Mouse (Mus musculus) adrenal gland, postnatal 4 days (tissue): Measurements from ENCODE around the gene Prss32. TPM values are rescaled to one million over a fixed set of nuclear protein-coding genes. Genes with fewer than 3 reads are reported as not detected.
"Not testable (repeated sequence)": the region's sequence is repeated elsewhere in the genome, so short reads cannot be mapped to it uniquely, and the experiment has no call there.

ENCODE experiments used
- DNase-seq, 2 experiments: peaks; one replicate each; pipeline ENCODE4 v3.0.0; 2021 to 2022; ENCODE audit warnings: low spot score in 2 of 2, mixed read lengths in 2 of 2
- total RNA-seq, 2 experiments: library from RNA; stranded (reverse); gene quantifications; 2 replicates each; pipeline ENCODE4 v1.2.3; 2021

Prss32 gene
- total RNA-seq, 2 experiments from 2014 or later: not detected

DNA sequence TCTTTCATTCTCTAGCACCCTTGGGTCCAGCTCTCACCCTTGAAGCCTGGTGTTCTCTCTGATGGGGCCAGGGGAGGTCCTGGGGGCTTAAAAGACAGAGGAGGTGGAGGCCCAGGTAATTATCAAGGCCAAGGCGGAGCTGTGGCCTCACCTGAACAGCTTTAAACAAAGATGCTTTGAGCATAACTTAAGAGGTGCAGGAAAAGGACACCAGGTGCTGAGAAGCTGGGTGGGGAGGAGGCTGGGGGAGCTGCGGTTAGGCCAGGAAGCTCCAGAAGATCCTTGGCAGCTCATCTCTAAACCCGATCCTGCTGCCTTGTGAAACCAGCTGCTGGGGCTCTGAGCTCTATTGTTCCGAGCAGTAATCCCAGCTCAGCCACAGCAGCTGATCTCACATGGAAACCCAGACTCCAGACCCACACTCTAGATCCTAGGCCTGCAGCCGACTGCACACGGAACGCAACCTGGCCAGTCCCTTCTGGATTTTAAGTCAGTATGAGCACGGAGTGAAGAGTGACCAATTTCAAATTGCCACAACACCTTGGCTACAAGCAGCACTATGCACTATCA, 7.6 kb upstream of the Prss32 start, which contains the start of gene Prss33:
Gene Prss33 (minus strand): TSS at position 51 of the 570 bp plus-strand sequence.
- DNase-seq: no peak

DNA sequence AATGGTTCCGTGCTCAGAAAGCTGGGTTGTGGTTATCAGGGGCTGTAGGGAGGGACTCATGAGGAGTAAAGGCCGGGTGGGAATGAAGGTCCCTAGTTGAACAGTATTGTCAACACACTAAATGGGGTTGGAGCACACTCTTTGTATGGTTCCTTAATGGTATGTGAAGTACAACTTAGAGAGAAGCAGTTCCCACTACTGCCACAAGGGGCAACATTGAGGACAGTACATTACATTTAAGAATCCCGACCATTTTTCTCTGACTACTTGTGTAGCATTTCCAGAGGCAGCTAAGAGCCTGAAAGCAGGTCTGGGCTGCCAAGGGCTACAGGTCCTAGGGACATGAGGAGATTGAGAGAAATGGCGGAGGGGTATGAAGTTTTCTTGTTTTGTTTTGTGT, 2.5 kb upstream of the Prss32 start:
- no peak for DNase-seq

DNA sequence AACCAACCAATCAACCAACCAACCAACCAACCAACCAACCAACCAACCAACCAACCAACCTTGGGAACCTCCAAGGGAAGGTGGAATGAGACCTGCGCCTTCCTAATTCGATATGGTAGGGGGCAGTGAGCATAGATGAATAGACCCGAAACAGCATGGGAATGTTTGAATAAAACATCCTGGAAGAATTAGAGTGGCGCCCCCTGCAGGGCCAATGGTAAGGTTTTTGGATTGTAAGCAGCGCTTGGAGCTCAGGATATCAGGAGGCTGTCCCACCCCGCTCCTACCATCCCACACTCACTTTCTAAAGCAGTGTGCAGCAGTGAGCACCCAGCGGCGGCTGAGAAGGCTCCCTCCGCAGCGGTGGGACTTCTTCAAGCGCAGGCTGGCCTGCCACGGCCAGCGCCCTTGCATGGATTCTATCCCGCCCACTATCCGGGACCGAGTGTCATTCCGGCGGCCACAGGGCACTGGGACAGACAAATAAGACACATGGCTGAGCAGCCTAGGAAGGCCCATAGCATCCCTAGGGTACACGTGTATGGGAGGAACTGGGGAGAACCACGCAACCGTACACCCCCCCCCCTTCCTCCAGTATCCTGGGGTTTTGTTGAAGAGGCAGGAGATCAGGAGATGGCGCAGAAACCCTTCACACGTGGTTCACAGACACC, 379 bp upstream of the Prss32 start:
- DNase-seq: no peak

DNA sequence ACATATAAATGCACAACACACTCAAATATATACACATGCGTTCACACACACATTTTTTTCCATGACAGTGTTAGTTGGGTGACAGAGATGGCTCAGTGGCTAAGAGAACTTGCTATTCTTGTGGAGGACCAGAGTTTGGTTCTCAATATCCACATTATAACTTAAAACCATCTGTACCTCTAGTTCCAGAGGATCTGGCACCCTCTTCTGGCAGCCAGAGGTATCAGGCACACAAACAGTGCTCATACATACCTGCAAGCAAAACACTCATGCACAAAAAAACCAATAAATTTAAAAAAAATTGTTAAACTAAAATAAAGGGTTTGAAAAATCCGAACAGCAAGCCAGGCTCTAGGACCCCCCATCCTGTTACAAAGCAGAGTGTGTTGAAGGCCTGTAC, 6.4 kb downstream of the Prss32 start:
- no peak for DNase-seq

DNA sequence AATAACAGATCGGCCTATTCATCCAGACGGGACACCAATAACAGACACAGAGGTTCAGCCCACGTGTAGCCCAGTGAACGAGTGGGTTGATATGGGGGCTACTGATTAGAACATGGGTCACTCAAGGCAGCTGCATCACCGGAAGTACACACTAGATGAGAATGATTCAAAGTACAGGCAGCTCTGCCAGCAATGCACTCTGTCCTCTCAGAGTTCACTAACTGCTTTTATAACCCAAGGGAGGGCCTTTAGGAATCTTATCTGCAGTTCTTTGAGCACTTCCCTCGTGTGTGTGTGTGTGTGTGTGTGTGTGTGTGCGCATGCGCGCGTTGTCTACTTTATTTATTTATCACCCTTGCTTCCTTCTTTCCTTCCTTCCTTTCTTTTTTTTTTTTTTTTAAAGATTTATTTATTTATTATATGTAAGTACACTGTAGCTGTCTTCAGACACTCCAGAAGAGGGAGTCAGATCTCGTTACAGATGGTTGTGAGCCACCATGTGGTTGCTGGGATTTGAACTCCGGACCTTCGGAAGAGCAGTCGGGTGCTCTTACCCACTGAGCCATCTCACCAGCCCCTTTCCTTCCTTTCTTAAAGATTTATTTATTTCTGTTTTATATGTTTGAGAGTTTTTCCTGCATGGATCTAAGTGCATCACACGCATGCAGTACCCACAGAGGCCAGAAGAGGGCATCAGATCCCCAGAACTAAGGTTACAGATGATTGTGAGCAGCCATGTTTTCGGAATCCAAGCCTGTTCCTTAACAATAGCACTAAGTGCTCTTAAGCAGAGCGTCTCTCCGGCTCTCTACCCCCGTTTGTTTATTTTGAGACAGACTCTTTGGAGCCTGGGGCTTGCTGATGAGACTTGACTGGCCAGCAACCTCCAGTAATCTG, 7.4 kb downstream of the Prss32 start:
- peak; percentile 20 to 43 for DNase-seq

DNA sequence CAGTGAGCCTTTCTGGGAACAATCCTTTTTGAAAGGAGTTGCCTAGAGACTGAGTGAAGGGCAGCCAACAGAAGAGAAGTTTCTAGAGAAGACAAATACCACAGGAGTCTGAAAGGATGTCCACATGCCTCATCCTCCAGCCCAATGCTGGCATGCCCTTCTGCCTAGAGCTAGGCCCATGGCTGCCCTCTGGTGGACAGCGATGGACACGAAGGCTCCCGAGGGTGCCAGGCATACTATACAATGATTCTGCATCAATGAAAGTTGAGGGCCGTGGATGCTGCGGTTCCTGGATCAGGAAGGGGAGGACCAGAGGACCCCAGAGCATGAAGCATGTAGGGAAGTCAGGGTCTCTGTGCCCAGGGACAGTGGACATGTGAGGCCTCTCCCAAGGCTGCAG, 9.6 kb downstream of the Prss32 start:
- DNase-seq: peak in 1 of 2 experiments; percentile 26

DNA sequence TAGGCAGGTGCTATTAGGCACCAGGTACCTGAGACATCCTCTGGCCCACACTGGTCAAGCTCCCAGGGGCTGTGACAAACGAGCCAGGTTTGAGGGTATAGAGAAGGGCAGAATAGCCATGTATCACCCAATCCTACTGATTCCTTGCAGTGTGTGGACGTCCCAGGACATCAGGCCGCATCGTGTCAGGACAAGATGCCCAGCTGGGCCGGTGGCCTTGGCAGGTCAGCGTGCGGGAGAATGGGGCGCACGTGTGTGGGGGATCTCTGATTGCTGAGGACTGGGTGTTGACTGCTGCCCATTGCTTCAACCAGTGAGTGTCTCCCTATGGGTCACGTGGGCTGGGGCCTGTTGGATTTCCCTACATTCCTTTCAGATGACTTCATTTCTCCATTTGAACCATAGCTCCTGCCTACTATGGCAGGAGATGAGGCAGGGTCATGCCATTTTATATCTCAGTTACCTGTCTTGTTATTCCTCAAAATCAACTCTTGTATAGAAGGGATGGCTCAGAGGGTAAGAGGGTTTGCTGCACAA, 10.6 kb downstream of the Prss32 start:
- no peak for DNase-seq

DNA sequence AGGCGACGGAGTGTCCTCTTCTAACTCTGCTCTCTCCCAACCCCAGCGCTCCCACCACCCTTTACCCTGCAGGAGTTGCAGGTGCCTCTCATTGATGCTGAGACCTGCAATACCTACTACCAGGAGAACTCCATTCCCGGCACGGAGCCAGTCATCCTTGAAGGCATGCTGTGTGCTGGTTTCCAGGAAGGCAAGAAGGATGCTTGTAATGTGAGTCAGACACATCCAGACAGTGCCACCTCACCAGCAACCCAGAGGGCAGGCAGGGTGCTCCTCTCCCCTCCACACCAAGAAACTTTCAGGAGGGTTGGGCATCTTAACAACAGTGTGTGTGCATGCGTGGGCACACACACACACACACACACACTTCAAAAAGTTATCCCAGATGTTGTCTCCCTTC, 13.5 kb downstream of the Prss32 start:
- no peak for DNase-seq

DNA sequence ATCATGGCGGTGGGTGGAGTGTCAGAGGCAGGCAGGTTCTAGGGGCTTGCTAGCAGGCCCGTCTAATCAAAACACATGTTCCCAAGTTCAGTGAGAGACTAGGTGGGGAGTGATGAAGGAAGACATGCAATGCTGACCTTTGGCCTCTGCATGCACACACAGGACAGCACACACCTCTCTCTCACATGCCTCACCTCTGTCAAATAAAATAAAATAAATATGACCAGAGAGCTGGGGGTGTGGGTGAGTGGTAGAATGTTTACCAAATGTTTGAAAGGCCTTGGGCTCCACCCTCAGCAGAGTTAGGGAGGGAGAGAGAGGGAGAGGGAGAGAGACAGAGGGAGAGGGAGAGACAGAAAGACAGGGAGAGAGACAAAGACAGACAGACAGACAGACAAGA, 14.3 kb downstream of the Prss32 start:
- DNase-seq: no peak

DNA sequence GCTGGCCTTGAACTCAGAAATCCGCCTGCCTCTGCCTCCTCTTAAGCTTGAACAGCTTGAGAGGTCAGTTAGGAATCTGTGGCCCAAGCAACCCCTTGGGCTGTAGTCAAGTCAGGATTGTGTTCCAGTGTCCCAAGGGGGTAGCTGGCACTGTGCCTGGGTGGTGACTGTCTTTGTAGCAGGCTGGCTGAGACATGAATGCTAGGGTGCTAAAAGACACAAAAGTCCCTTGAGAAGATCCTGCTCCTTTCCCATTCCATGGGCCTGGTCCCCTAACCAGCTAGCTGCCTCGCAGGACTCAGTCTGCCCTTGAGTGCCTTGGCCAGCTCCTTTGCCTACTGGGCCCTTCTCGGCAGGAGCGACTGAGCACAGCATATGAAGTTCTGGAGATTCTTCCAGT, 19.3 kb downstream of the Prss32 start:
- DNase-seq: no peak

DNA sequence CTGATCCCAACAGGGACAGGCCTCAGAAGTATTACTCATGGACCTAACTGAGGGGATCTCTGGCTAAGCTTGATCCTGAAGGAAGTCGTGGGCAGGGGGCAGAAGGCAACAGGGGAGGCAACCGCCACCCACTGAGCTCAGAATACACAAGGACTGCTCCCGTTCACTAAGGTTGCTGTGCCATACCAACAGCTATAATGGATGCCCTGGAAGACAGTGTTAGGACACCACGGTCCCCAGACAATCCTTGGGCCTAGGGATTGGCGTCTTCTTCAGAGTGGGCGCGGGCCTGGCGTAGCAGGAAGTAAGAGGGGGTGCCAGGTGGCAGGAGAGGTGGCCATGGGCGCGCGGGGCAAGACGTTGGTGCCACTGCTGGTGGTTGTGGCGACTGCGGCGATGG, 24.1 kb downstream of the Prss32 start, which contains the start of gene Prss21:
Gene Prss21 (plus strand): TSS at position 301 of the 400 bp plus-strand sequence.
- DNase-seq: no peak

DNA sequence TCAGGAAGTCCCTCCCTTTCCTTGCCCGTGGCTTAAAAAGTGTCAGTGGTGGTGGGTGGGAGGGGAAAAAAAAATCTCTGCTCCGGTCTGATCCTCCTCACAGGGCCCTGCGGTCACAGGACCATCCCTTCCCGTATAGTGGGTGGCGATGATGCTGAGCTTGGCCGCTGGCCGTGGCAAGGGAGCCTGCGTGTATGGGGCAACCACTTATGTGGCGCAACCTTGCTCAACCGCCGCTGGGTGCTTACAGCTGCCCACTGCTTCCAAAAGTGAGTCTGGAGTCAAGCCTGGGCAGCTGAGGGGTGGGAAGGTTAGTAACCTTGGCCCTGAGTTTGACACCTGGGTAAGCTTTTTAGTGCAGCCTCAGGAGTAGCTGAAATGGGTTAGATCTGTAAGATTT, 24.9 kb downstream of the Prss32 start:
- no peak for DNase-seq

DNA sequence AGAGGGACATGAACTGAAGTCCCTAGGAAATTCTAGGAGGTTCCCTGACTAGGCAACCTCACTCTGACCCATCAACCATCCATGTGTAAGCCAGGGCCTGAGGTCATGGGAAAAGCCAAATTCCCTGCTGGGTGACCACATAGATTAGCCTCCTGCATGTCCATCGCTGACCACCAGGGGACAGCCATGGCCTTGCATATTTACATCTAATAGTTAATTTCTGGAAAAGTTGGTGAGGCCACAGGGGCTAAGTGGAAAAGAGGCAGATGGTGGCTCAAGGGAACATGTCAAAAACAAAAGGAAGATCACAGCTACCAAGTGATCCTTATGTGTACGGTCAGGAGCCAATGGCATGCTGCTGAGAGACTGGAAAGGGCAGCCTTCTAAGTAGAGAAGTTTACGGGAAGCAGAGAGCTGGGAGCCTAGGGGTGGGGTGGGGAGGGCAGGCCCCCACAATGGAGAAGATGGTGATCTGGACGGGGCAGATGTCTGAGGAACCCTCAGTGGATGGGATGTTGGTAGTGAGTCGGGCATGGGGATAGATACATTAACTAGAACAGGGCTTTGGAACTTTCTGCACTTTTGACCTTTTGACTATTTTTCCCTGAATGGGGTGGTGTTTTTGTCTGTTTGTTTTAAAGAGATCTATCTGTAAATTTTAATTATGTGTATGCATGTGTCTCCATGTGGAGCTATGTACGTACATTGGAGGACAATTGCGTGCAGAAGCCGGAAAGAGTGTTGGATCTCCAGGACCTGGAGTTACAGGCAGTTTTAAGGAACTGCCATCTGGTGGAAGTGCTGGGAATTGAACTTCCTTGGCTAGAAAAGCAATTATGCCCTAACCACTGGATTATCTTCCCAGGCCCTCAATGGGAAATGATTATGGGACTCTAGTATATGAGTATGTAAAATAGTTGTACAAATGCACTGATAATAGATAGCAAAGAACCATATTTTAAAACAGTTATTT, 30.5 kb downstream of the Prss32 start:
- no peak for DNase-seq

DNA sequence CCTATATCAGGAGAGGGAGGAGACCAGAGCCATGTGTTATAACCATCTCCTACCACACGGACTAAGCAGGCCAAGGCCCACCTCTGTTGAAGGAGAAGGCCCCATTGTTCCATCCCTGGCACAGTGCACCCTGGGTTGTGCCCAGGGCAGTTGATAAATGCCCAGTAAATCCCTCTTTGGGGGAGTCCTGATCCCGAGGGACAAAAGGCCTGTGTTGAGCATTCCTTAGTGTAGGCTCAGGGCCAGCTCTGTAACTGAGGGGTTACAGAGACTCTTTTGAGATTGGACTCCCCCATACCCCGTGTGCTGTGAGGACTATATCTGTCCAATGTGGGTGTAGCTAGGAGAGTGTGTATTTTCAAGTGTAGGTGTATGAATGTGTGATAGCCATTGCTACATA, 33.1 kb downstream of the Prss32 start:
- no peak for DNase-seq

DNA sequence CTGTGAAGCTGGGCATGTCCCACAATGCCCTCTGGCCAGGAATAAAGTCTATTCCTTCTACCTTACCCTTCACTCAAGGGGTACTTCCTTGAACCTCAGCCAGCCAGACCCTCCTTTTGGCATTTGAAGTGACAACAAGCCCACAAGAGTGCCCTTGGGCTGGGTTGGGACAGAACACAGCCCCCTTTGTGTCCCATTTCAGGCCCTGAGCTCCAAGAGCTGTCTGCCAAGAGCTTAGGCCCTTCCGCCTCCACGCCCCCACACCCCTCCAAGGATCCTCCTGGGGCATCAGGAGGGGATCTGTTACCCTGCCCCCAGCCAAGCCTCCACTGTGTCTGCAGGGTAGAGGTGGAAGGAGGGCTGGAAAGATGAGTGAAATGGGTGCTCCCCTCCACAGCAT, 33.5 kb downstream of the Prss32 start:
- no peak for DNase-seq

DNA sequence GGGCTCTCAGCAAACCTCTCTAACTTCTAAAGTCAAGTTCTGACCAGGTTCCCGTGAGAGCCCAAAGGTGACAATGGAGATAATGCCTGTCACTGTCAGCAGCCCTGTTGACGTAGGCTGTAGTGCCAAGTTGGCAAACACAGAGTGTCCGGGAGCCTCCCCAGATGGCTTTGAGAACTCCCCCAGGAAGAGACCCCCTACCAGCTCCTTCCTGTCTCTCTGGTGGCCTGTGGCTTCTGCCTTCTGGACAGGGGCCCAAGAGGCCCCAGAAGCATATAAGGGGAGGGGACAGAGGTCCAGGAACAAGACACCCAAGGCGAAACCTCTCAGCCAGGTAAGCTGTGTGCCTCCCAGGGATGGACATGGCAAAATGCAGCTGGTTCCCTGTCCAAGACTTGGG, 36.9 kb downstream of the Prss32 start, which contains the start of the genes Dcpp1 and Dcpp2:
Gene Dcpp1 (plus strand): TSS at position 301 of the 400 bp plus-strand sequence.
Gene Dcpp2 (plus strand): TSS at position 305 of the 400 bp plus-strand sequence.
- not testable (repeated sequence) for DNase-seq
